Mouse (Mus musculus): ENCODE results near the gene Pdzd2.

DNA sequence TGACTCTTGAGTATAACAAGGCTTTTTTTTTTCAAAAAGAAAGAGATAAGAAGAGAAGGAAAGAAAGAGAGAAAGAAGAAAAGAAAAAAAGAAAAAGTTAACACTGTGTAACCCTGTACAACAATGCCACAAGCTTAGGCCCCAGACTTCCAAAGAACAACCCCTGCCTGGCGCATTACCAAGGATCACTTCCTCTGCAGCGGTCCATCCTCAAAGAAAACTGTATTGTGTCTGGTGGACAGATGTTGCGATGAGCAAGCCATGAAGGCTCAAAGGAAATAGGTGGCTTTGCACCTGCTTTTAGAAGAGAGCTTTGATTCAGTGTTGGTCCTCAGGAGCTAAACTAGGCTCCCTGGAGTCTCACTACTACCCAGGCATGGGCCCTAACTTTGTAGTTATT, 89.5 kb downstream of the Pdzd2 start:
- TF ChIP-seq TAL1 (IDR thresholded peaks at IDR 0.05; ENCODE audit: low read length) (no peak), GATA1 (IDR thresholded peaks at IDR 0.05; ENCODE audit: low read length) (no peak)
